Mouse (Mus musculus) layer of hippocampus, postnatal 25 days (tissue): ENCODE results near the gene Tpd52l2. TPM values are rescaled to one million over a fixed set of nuclear protein-coding genes. Genes with fewer than 3 reads are reported as not detected.

Experiments used
- DNase-seq, 2 experiments: peaks; one replicate each; pipeline ENCODE4 v3.0.0; 2022; ENCODE audit warnings: mixed read lengths in 2 of 2, low spot score in 1 of 2; ENCODE audit errors: extremely low spot score in 1 of 2
- total RNA-seq, 2 experiments: library from RNA; stranded (reverse); gene quantifications; 2 replicates each; pipeline ENCODE4 v1.2.3; 2021

Tpd52l2 gene
- total RNA-seq, 2 experiments from 2014 or later: 75.4 to 79.1 TPM

DNA sequence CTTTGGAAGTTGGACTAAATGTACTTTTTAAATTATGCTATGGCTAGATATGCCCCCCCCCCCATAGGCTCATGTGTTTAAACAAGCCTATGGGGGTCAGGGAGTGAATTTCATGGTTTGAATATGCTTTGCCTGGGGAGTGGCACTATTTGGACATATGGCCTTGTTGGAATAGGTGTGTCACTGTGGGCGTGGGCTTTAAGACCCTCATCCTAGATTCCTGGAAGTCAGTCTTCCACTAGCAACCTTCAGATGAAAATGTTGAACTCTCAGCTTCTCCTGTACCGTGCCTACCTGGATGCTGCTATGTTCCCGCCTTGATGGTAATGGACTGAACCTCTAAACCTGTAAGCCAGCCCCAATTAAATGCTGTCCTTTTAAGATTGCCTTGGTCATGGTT lies 35.6 kb downstream of the Tpd52l2 start:
- DNase-seq: no peak

DNA sequence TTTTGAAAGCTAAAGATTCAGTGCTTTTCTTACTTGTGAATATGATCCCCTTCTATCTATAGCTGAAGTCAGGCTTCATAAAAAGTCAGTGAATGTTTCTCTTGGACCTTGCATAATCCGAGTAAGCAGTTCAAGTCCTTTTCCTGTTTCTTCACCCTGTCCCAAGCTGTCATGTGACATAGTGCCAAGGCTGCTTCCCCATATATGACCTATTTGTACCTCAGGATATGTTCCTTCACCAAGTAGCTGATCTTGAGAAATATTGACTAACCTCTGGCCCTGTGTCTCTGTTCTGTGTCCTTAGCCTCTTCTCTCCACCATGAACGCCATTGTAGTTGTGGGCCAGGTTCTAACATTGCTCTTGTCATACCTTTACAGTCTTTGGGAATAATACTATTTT lies 39.5 kb downstream of the Tpd52l2 start:
- DNase-seq: no peak

DNA sequence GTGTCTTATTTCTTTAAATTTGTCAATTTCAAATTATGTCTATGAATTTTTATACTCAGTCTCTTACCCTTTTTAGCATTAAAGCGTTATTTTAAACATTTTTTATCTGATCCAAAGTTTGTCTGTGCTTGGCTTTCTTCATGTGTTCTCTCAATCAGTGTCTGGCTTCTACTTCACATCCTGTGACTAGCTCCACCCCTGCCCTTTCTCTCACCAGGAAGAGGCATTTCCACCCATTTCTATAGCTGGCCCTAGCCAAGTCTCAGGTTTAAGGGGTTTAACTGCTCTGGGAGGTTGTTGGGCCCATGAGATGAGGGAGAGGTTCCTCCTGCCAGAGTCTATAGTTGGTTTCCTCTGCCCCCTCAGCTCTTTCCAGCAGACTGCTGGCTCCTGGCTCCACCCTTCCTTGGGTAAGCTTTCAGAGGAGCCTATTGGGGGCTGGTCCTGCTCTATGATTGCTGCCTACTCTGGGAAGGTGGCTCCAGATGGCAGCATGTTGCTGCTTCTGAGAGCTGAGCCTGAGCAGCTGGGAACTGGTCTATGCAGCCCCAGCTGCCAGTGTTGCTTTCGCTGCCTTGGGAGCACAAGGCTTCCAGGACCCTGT lies 40.6 kb downstream of the Tpd52l2 start:
- peak in 1 of 2 experiments; percentile 23 for DNase-seq

DNA sequence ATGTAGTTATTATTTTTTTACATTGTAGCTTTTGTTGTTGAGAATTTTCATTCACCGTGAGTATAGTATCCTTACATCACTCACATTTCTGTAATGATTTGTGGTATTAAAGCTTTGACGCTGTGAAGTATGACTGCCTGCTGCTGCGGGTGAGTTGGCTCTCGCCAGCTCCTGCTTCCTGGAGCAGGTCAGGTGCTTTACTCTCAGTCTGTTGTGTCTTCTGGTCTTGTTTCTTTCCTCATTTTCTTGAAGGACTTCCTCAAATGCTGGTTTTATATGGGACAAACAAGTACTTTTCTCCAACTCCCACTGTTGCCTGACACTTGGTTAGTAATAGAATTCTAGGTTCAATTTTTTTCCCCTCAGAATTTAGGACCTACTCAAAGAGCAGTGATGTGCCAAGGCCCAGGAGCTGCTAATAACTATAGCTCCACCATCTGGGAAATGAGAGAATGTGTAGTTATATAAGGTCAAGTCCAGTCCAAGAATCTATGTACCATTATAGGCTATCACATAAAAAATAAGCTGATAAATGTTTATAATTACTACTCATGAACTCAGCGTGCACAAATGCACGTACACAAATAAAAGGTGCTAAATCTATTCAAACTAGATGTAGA lies 44.9 kb downstream of the Tpd52l2 start:
- DNase-seq: no peak

DNA sequence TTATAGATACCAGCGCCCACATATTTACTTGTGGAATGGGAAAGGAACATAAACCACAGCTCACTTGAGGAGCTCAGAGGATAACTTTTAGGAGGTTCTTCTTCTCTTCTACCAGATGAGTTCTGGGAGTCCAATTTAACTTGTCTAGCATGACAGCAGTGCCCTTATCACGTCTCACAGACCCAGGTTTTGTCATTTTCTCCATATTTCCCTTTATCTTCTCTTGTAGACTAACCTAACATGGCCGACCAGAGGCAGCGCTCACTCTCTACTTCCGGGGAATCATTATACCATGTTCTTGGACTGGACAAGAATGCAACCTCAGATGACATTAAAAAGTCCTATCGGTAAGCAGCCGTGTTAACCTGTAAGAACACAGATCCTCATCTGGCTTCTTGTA lies 49.2 kb downstream of the Tpd52l2 start:
- no peak for DNase-seq

DNA sequence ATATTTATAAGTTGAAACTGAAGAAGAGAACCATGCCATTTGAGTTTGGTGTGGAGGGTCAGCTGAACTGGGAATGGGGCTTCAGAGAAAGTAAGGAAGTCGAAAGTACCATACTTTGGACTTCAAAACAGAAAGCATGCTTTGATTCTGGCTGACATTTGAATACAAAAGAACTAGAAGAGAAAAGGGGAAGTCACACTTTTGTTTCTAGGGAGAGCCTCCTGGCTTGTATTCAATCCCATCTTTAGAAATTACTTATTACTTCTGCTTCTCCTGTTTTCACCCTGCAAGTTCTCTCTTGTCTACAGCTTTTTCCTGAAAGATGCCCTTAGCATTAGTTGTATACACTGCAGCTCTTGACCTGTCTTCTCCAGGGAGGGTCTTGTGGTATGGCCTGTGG lies 51.3 kb downstream of the Tpd52l2 start:
- no peak for DNase-seq

DNA sequence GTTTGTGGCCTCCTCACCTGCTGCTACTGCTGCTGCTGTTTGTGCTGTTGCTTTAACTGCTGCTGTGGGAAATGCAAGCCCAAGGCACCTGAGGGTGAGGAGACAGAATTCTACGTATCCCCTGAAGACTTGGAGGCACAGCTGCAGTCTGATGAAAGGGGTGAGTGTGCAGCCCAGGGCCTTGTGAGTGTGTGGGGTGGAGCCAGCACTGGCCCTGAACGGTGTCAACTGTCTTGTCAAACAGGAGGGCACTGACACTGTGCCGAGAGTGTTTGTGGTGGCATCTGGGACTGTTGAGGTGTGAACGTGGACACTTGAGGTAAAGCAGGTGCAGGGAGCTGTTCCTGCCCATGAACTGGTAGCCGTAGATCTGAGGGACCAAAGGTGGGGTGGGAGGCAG lies 51.7 kb downstream of the Tpd52l2 start:
- no peak for DNase-seq

DNA sequence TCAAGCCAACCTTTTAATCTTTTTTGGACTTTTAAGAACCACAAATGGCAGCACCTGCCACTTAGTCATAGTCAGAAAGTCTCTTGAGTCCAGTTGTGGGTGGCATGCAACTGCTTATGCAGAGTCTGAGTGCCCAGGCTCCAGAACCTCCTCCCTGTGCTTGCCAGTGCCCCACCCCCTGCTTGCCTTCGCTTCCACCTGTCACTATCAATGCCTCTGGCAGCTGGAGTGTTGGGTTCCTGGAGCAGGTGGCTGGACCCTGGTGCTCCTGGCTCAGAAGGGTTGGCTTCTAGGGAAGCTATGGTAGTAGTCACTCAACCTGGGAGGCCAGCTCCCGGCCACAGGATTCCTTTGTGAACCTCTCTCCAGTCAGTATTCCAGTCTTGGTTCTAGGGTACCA lies 53.3 kb downstream of the Tpd52l2 start:
- DNase-seq: no peak

DNA sequence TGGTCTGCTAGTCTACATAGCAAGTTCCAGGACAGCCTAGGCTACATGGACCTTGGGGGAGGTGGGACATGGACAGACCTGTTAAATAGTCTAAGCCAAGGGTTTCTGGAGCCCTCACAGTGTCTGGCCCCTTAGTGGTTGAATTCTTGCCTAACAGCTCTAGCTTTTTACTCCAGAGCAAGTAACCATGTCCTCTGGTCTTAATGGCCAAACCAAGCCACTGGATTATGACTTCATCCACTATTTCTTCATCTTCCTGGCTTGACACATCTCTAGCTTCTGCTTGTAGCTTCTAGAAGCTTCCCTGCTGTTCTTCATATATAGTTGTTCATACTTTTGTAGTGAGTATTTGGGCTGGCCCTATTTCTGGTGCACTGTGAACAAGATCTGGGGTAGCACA lies 56.8 kb downstream of the Tpd52l2 start:
- no peak for DNase-seq

DNA sequence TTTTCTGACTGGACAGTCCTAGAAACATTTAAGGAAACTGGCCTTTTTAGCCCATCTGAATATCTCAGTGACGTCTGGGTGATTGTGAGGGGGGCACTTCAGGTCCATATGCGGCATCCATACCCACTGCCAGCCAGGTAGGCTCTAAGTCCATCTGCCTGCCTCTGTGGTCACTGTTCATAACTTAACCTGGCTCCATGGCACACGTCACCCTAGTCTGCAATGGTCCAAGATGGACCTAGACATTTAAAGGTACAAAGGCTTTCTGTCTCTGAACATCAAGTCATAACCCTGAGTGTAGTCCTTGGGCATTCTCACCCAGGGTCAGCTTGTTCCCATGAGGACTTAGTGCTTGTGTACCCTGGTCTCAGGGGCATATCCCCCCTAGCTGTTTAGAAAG lies 70.4 kb downstream of the Tpd52l2 start:
- DNase-seq: no peak

Other genes starting within 250 kb of the Tpd52l2 start
- 10 to 100 TPM; 16.7 to 21.1 TPM for gene Gmeb2, start 209.1 kb upstream of the Tpd52l2 start, total RNA-seq
- gene Stmn3, start 182.6 kb upstream of the Tpd52l2 start, total RNA-seq: 100 to 1,000 TPM; 567 to 677 TPM
- gene Rtel1, start 177.4 kb upstream of the Tpd52l2 start, total RNA-seq: 10 to 100 TPM; 27.3 to 34.9 TPM
- gene Zgpat, start 132.2 kb upstream of the Tpd52l2 start, total RNA-seq: 10 to 100 TPM; 64.9 to 73.6 TPM
- 10 to 100 TPM; 41.0 to 47.0 TPM for gene Arfrp1, start 131.7 kb upstream of the Tpd52l2 start, total RNA-seq
- gene Lime1, start 117.1 kb upstream of the Tpd52l2 start, total RNA-seq: 10 to 100 TPM; 36.1 to 42.0 TPM
- gene Zbtb46, start 37.7 kb upstream of the Tpd52l2 start, total RNA-seq: 1 to 10 TPM; 6.7 to 7.3 TPM
- not detected for gene Abhd16b, start 3.9 kb upstream of the Tpd52l2 start, total RNA-seq
- gene Dnajc5, start 23.3 kb downstream of the Tpd52l2 start, total RNA-seq: 100 to 1,000 TPM; 272 to 281 TPM
- 10 to 100 TPM; 53.3 to 73.1 TPM for gene Uckl1, start 87.8 kb downstream of the Tpd52l2 start, total RNA-seq
- gene Prpf6, start 94.7 kb downstream of the Tpd52l2 start, total RNA-seq: 10 to 100 TPM; 57.9 to 58.8 TPM
- 100 to 1,000 TPM in 1 of 2 experiments, 10 to 100 TPM in 1; 82.8 to 114 TPM for gene Zfp512b, start 95.7 kb downstream of the Tpd52l2 start, total RNA-seq
- 10 to 100 TPM; 11.7 to 14.2 TPM for gene Samd10, start 102.1 kb downstream of the Tpd52l2 start, total RNA-seq
- gene Gm29797, start 159.9 kb downstream of the Tpd52l2 start, total RNA-seq: 1 to 10 TPM in 1 of 2 experiments, under 1 TPM in 1; 0.49 to 1.0 TPM
- 10 to 100 TPM; 10.6 to 14.8 TPM for gene Sox18, start 174.5 kb downstream of the Tpd52l2 start, total RNA-seq
- 10 to 100 TPM; 53.7 to 65.7 TPM for gene Tcea2, start 183.2 kb downstream of the Tpd52l2 start, total RNA-seq
- 10 to 100 TPM; 32.2 to 39.5 TPM for gene Rgs19, start 196.8 kb downstream of the Tpd52l2 start, total RNA-seq
- gene Lkaaear1, start 201.3 kb downstream of the Tpd52l2 start, total RNA-seq: not detected
- gene Oprl1, start 217.9 kb downstream of the Tpd52l2 start, total RNA-seq: 10 to 100 TPM; 44.6 to 52.6 TPM